Mouse (Mus musculus): ENCODE measurements around the gene Ank2. TPM values are rescaled to one million over a fixed set of nuclear protein-coding genes. Genes with fewer than 3 reads are reported as not detected.

Ank2 gene
- polyA plus RNA-seq, 1 experiment from 2014 or later, result 24.9 TPM

DNA sequence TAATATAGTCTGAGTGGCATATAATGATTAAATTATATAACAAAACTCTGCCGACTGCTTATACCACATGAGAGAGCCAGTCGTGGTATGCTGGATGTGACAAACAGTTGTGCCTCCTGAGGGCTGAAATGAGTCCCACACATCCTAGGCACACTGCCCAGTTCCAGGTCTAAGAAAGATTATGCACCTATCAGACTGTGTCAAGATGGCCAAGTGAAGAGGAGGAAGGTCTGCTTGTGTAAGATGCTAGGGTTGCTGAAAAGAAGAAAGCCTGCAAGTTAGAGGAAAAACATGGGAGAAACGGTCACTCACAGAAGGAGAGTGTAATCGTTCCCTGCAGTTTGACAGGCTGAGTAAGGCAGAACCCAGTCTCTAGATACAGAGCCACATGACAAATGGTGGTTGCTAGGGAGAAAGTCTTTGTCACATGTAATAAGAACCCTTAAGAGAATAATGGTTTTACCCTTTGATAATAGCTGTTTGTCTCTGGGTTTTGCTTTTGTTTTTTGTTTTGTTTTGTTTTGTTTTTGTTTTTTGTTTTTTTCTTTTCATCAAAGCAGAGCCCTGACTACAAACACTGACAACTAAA, 29.9 kb downstream of the Ank2 start:
- H3K4me2 ChIP-seq (replicated peaks), result no peak overlapping the region
- H3K9me3 ChIP-seq, result no peaks in the 10 kb centered on the region
- no peaks in the 10 kb centered on the region for H3K4me1 ChIP-seq (replicated peaks)
- H3K27me3 ChIP-seq (replicated peaks), result no peaks in the 10 kb centered on the region
- H3K9ac ChIP-seq, result no peak overlapping the region
- WGBS, result 52% methylated on average over 4 of the region's 4 CpGs
- H3K27ac ChIP-seq, result no peak overlapping the region
- no peak for ATAC-seq
- no peaks in the 10 kb centered on the region for H3K36me3 ChIP-seq
- no peak overlapping the region for H3K4me3 ChIP-seq (replicated peaks)

DNA sequence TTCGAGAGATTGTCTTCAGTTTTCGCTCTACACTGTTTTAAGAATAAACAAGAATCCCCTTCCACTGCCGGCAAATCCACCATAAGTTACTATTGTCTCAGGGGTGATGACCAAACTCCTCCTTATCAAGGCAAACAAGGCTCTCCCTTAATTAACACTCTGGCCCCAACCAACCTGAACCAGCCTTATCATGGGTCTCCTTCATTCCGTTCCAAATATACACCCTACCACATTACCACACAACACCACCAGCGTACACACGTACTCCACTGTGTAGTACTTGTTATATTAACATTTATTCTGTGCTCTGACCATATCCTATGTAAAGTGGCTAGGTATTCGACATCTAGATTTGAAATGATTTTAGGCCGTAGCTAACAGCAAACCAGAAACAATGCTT, 30.6 kb downstream of the Ank2 start:
- 76% methylated on average over 8 of the region's 8 CpGs for WGBS
- H3K27me3 ChIP-seq (replicated peaks), result no peaks in the 10 kb centered on the region
- no peak overlapping the region for H3K27ac ChIP-seq
- H3K4me2 ChIP-seq (replicated peaks), result no peak overlapping the region
- peak; percentile 43; the same call in 1 of the 2 replicates for ATAC-seq
- no peak overlapping the region for H3K4me3 ChIP-seq (replicated peaks)
- H3K9ac ChIP-seq, result no peak overlapping the region
- no peaks in the 10 kb centered on the region for H3K9me3 ChIP-seq
- no peaks in the 10 kb centered on the region for H3K36me3 ChIP-seq
- H3K4me1 ChIP-seq (replicated peaks), result no peaks in the 10 kb centered on the region

DNA sequence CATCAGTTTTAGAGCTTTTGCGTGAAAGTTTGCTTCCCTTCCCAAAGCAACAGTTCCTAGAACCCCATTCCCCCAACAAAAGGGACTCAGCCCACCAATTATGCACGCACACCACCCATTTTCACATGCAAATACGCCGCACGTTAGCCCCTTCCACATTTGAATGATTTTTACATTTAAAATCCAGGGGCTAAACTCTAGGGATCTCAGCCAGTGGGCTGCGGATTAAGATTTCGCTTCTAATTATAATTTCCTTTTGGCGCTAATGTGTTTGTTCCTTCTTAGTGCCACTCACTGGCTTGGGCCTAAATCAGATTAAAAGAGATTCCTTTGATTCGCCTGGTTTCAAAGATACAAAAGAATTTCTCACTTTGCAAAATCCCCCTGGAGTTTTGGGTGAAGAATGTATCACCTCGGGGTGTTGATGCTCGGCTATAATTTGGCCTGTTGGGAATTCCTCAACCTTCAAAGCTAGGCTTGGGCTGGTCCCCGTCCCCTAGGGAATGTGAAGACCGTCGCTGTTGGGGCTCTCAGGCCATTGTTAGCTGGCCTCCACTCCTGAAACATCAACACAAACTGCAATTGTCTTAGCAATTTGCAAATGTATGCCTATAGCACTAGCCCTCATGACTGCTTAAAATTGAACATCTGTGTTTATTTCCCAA, 35.2 kb downstream of the Ank2 start:
- Histone ChIP-seq H3K4me1 (replicated peaks) (0 out of 2 replicates have a peak, but pooled peaks cover 5% of the 10 kb centered on the region), H3K4me2 (replicated peaks) (no peak overlapping the region), H3K9me3 (no peaks in the 10 kb centered on the region), H3K36me3 (no peaks in the 10 kb centered on the region), H3K4me3 (replicated peaks) (no peak overlapping the region), H3K27me3 (replicated peaks) (no peaks in the 10 kb centered on the region), H3K9ac (no peak overlapping the region), H3K27ac (no peak overlapping the region)
- ATAC-seq, result no peak
- WGBS, result 66% methylated on average over 14 of the region's 14 CpGs

DNA sequence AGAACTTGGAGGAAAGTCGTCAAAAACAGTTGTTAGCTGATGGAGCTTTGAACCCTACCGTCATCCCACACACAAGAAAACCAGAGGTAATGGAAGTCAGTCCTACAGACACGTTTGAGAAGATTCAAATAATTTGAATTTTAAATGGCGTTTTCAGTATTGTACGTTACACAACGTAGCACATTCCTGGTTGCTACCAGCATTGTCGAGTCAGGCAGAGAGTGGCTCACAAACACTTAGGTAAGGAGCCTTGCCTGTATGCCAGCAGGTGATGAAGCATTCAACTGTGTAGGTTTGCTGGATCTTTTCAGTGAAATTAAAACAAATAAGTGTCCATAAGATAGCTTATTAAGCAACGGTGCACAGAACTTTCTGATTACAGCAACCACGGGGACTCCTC, 36.0 kb downstream of the Ank2 start:
- Histone ChIP-seq H3K4me2 (replicated peaks) (no peak overlapping the region), H3K36me3 (no peaks in the 10 kb centered on the region), H3K27me3 (replicated peaks) (no peaks in the 10 kb centered on the region), H3K27ac (no peak overlapping the region), H3K9ac (no peak overlapping the region), H3K9me3 (no peaks in the 10 kb centered on the region), H3K4me1 (replicated peaks) (0 out of 2 replicates have a peak, but pooled peaks cover 5% of the 10 kb centered on the region), H3K4me3 (replicated peaks) (no peak overlapping the region)
- 49% methylated on average over 9 of the region's 9 CpGs for WGBS
- no peak for ATAC-seq

DNA sequence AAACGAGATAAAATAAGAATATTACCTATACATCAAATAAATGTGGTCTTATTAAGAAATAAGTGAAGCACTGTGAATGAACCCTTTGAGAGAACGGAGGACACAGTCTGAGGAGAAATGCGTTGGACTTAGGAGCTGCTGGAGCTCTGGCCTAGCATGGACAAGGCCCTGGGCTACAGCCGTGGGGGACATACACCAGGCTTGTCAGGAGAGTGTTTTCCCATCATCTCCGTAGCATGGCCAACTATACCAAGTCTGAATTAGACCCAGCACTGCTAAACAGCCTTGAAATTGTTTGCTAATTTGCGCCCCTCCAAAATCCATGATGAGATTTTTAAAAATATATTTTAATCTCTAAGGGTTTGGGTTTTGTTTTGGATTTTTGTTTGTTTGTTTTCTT, 36.7 kb downstream of the Ank2 start:
- H3K4me1 ChIP-seq (replicated peaks), result 0 out of 2 replicates have a peak, but pooled peaks cover 5% of the 10 kb centered on the region
- 74% methylated on average over 6 of the region's 6 CpGs for WGBS

DNA sequence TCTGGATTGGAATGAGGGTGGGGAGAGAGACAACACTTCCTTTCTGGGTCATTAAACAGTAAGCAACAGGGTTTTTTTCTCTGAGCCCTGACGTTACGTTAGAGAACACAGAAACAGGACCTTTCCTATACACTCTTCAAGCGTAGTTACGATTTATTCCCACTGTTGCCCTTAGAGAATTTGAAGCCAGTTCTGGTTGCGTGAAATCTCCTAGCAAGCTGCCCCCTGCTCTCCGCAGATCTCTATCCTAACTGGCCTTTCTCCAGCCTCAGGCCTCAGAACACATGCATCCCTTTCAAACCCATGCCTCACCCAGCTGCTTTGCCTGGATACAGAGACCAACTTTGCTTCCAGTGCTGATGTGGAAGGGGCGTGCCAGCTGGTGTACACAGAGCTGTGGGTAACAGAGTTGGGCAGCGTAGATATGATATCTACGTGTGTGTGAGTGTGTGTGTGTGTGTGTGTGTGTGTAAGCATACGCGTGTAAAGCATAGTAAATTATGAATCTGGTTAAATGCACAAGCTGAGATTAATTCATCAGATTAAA, 38.2 kb downstream of the Ank2 start:
- no peak for ATAC-seq
- Histone ChIP-seq H3K4me1 (replicated peaks) (0 out of 2 replicates have a peak, but pooled peaks cover 5% of the 10 kb centered on the region), H3K9me3 (no peaks in the 10 kb centered on the region), H3K9ac (no peak overlapping the region), H3K36me3 (no peaks in the 10 kb centered on the region), H3K27me3 (replicated peaks) (no peaks in the 10 kb centered on the region), H3K4me2 (replicated peaks) (no peak overlapping the region), H3K4me3 (replicated peaks) (no peak overlapping the region), H3K27ac (no peak overlapping the region)
- 59% methylated on average over 11 of the region's 11 CpGs for WGBS

More for the DNA sequence above, 36.7 kb downstream of the Ank2 start:
- Histone ChIP-seq H3K9ac (no peak overlapping the region), H3K4me3 (replicated peaks) (no peak overlapping the region), H3K4me2 (replicated peaks) (no peak overlapping the region), H3K27me3 (replicated peaks) (no peaks in the 10 kb centered on the region), H3K36me3 (no peaks in the 10 kb centered on the region), H3K9me3 (no peaks in the 10 kb centered on the region), H3K27ac (no peak overlapping the region)
- no peak for ATAC-seq

DNA sequence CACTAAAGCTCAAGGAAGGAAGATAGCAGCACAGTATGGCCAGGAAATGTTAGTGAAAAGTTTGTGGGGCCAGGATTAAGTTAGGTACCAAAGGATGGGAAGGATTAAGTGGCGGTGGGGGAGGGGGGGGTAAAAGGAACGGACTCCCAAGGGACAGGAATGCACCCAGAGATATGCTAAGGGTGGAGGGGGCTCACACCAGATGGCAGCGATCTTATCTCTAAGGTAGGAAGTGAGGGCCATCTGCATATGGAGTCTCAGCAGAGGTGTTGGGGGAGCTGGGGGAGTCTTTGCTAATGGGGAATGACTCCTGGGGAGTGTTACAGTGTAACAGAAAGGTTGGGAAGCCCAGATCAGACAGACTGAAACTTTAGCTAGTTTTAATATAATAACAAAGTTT, 39.3 kb downstream of the Ank2 start:
- H3K27ac ChIP-seq, result no peak overlapping the region
- H3K4me1 ChIP-seq (replicated peaks), result 0 out of 2 replicates have a peak, but pooled peaks cover 5% of the 10 kb centered on the region
- H3K4me3 ChIP-seq (replicated peaks), result no peak overlapping the region
- H3K27me3 ChIP-seq (replicated peaks), result no peaks in the 10 kb centered on the region
- WGBS, result 32% methylated on average over 3 of the region's 3 CpGs
- no peaks in the 10 kb centered on the region for H3K36me3 ChIP-seq
- no peaks in the 10 kb centered on the region for H3K9me3 ChIP-seq
- ATAC-seq, result no peak
- no peak overlapping the region for H3K4me2 ChIP-seq (replicated peaks)
- no peak overlapping the region for H3K9ac ChIP-seq

DNA sequence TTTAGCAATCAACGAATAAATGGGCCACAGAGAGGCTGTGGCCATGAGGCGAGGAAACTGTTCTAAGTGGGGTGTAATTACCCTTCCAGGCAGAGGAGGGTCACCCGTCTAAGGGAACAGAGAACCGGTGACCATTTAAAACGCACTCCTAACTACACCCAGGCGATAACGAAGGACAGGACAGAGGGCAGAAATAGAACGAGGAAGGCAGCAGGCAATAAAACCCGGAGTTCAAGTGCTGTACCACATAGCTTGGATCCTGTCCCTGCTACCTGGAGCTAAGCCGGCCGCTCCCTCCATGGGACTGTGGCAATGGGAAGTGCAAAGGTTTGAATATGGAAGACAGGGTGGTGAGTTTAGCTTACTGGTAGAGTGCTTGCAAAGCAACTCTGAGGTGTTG, 40.2 kb downstream of the Ank2 start:
- Histone ChIP-seq H3K4me3 (replicated peaks) (no peak overlapping the region), H3K9me3 (no peaks in the 10 kb centered on the region), H3K9ac (no peak overlapping the region), H3K36me3 (no peaks in the 10 kb centered on the region), H3K4me2 (replicated peaks) (peak overlapping the region; percentile 30; the same call in 1 of the 2 replicates), H3K27ac (no peak overlapping the region), H3K27me3 (replicated peaks) (no peaks in the 10 kb centered on the region), H3K4me1 (replicated peaks) (0 out of 2 replicates have a peak, but pooled peaks cover 5% of the 10 kb centered on the region)
- 17% methylated on average over 11 of the region's 11 CpGs for WGBS
- ATAC-seq, result peak; percentile 84

DNA sequence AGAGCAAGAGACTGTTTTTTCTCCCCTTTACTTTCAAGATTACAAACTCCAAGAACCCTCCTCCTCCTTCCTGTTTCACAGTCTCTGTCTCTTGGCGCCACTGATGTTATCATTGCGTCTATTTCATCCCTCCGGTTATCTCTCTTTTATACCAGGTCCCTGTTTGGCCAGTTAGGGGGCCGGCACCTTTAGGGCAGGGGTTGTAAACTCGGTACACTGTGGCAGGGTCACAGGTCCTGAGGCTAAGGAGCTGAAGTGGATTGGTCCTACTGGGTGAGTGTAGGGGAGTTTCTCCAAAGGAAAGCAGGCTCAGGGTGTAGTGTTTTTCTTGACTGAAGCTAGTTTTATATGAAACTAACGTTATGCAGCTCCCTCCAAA, 40.7 kb downstream of the Ank2 start:
- Histone ChIP-seq H3K36me3 (no peaks in the 10 kb centered on the region), H3K27me3 (replicated peaks) (no peaks in the 10 kb centered on the region), H3K9ac (no peak overlapping the region), H3K4me1 (replicated peaks) (0 out of 2 replicates have a peak, but pooled peaks cover 5% of the 10 kb centered on the region), H3K27ac (no peak overlapping the region), H3K4me3 (replicated peaks) (no peak overlapping the region), H3K4me2 (replicated peaks) (peak overlapping the region; percentile 30; the same call in 1 of the 2 replicates), H3K9me3 (no peaks in the 10 kb centered on the region)
- peak; percentile 51 for ATAC-seq
- 11% methylated on average over 6 of the region's 6 CpGs for WGBS

DNA sequence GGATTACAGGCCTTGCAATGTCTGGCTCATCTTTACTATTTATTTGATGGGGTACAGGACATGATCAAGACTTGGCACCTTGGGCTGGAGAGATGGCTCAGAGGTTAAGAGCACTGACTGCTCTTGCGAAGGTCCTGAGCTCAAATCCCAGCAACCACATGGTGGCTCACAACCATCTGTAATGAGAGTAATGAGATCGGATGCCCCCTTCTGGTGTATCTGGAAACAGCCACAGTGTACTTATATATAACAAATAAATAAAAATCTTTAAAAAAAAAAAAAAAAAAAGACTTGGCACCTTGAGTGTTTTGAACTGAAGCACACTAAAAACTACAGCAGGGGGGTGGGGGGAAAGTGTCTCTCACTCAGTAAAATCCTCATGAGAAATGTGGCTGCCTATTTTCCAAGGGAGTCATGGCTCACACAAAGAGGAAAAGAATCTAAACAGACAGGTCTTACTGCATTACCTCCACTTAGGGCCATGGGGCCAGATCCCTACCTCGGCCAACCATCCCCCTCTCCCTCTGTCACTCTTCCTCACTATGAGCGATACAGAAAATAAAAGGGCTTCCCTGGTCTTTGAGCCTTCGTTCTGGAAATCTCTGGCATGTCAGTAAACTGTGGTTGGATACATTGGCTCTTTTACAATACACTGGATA, 41.3 kb downstream of the Ank2 start:
- 20% methylated on average over 5 of the region's 5 CpGs for WGBS
- Histone ChIP-seq H3K9me3 (no peaks in the 10 kb centered on the region), H3K27me3 (replicated peaks) (no peaks in the 10 kb centered on the region), H3K4me1 (replicated peaks) (0 out of 2 replicates have a peak, but pooled peaks cover 5% of the 10 kb centered on the region), H3K9ac (no peak overlapping the region), H3K36me3 (no peaks in the 10 kb centered on the region), H3K4me2 (replicated peaks) (peak overlapping the region; percentile 30; the same call in 1 of the 2 replicates), H3K4me3 (replicated peaks) (no peak overlapping the region), H3K27ac (no peak overlapping the region)
- peak; percentile 26; the same call in 1 of the 2 replicates for ATAC-seq

DNA sequence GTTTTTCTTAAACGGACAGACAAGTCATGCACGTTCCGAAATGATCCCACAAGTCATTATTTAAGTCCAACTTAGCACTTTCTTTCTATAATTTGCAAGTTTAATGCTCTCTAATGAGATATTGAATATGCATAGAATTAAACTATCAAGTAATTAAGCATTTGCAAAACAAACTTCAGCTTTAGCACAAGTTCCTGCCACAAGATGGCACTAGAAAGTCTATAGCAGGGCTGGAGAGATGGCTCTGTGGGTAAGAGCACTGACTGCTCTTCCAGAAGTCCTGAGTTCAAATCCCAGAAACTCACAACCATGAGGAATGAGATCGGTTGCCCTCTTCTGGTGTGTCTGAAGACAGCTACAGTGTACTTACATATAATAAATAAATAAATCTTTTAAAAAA, 45.4 kb downstream of the Ank2 start:
- H3K4me2 ChIP-seq (replicated peaks), result no peak overlapping the region
- no peaks in the 10 kb centered on the region for H3K4me1 ChIP-seq (replicated peaks)
- H3K27me3 ChIP-seq (replicated peaks), result no peaks in the 10 kb centered on the region
- WGBS, result 82% methylated on average over 4 of the region's 4 CpGs
- H3K27ac ChIP-seq, result no peak overlapping the region
- H3K36me3 ChIP-seq, result no peaks in the 10 kb centered on the region
- H3K9ac ChIP-seq, result no peak overlapping the region
- no peak for ATAC-seq
- no peak overlapping the region for H3K4me3 ChIP-seq (replicated peaks)
- no peaks in the 10 kb centered on the region for H3K9me3 ChIP-seq

DNA sequence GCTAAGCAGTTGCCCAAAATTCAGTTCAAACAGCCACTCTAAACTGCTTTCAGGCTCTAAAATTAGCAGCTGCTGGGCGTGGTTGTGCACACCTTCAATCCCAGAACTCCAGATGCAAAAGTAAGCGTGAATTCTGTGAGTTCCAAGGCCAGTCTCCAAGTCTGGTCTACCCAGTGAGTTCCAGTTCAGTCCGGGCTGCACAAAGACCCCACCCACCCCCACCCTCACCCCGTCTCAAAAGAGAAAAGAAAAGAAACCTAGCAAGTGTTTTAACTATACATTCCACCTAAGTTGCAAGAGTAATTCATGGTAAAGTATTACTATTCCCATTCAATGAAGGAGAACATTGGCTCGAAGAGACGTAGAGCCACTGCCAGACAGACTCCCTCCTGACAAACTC, 45.9 kb downstream of the Ank2 start:
- no peak for ATAC-seq

More for the DNA sequence above, 45.9 kb downstream of the Ank2 start:
- Histone ChIP-seq H3K27me3 (replicated peaks) (no peaks in the 10 kb centered on the region), H3K27ac (no peak overlapping the region), H3K4me2 (replicated peaks) (no peak overlapping the region), H3K4me1 (replicated peaks) (no peaks in the 10 kb centered on the region), H3K9me3 (no peaks in the 10 kb centered on the region), H3K36me3 (no peaks in the 10 kb centered on the region), H3K4me3 (replicated peaks) (no peak overlapping the region), H3K9ac (no peak overlapping the region)
- 83% methylated on average over 6 of the region's 6 CpGs for WGBS

All from intestine, embryonic 15.5 days (tissue).